Mouse (Mus musculus): ENCODE measurements around the gene Ndufa3. TPM values are rescaled to one million over a fixed set of nuclear protein-coding genes. Genes with fewer than 3 reads are reported as not detected.
"Not testable (repeated sequence)": the region's sequence is repeated elsewhere in the genome, so short reads cannot be mapped to it uniquely, and the experiment has no call there.

The Ndufa3 gene
- polyA plus RNA-seq (2015; fragmentation: Nextera tagmentation; extraction: Ambion mirVana) = 504 and 516 TPM in 2 replicates

- WGBS = 1% methylated on average over 32 of the region's 32 CpGs
- ATAC-seq (ENCODE audit: low FRiP score, low TSS enrichment) = peak; percentile 96
These were observed at the start of gene Ndufa3 for GRCm38 (mm10) chr7:3617242-3617995. Gene Ndufa3, plus strand, starts transcription at chr7:3617373.

GRCm38 (mm10) chr7:3569725-3570124 lies 47.4 kb upstream of the Ndufa3 start:
- 66% methylated on average over 6 of the region's 6 CpGs for WGBS
- Histone ChIP-seq H3K9ac (replicated peaks; ENCODE audit: low read length) (no peak overlapping the region), H3K27ac (ENCODE audit: low read length) (no peak overlapping the region), H3K27me3 (ENCODE audit: insufficient read depth, low read length) (no peaks in the 10 kb centered on the region), H3K9me3 (ENCODE audit: low read length) (no peaks in the 10 kb centered on the region), H3K4me3 (ENCODE audit: low read length) (no peak overlapping the region), H3K36me3 (ENCODE audit: insufficient read depth, low read length) (no peaks in the 10 kb centered on the region), H3K4me1 (ENCODE audit: insufficient read depth, low read length) (no peaks in the 10 kb centered on the region), H3K4me2 (replicated peaks; ENCODE audit: low read depth, low read length) (no peak overlapping the region)
- ATAC-seq (ENCODE audit: low FRiP score, low TSS enrichment) = no peak

More at GRCm38 (mm10) chr7:3617242-3617995, at the start of gene Ndufa3:
- H3K9ac ChIP-seq (replicated peaks; ENCODE audit: low read length) = peak within 1 kb of the TSS; percentile 78
- H3K4me1 ChIP-seq (ENCODE audit: insufficient read depth, low read length) = peaks cover 5% of the 10 kb centered on the region
- H3K4me2 ChIP-seq (replicated peaks; ENCODE audit: low read depth, low read length) = peak within 1 kb of the TSS; percentile 75
- no peaks in the 10 kb centered on the region for H3K9me3 ChIP-seq (ENCODE audit: low read length)
- peaks cover 22% of the 10 kb centered on the region for H3K36me3 ChIP-seq (ENCODE audit: insufficient read depth, low read length)
- peak within 1 kb of the TSS; percentile 19 for H3K27ac ChIP-seq (ENCODE audit: low read length)
- no peaks in the 10 kb centered on the region for H3K27me3 ChIP-seq (ENCODE audit: insufficient read depth, low read length)
- H3K4me3 ChIP-seq (ENCODE audit: low read length) = peak within 1 kb of the TSS; percentile 64

- WGBS = 82% methylated on average over 3 of the region's 3 CpGs
- H3K4me1 ChIP-seq (ENCODE audit: insufficient read depth, low read length); H3K9ac ChIP-seq (replicated peaks; ENCODE audit: low read length); H3K36me3 ChIP-seq (ENCODE audit: insufficient read depth, low read length); ATAC-seq (ENCODE audit: low FRiP score, low TSS enrichment); H3K27ac ChIP-seq (ENCODE audit: low read length); H3K27me3 ChIP-seq (ENCODE audit: insufficient read depth, low read length); H3K9me3 ChIP-seq (ENCODE audit: low read length); H3K4me3 ChIP-seq (ENCODE audit: low read length); H3K4me2 ChIP-seq (replicated peaks; ENCODE audit: low read depth, low read length): not testable (repeated sequence)
These were observed 46.6 kb upstream of the Ndufa3 start for GRCm38 (mm10) chr7:3570580-3570979.

- Histone ChIP-seq H3K36me3 (ENCODE audit: insufficient read depth, low read length) (no peaks in the 10 kb centered on the region), H3K4me3 (ENCODE audit: low read length) (no peak overlapping the region), H3K9ac (replicated peaks; ENCODE audit: low read length) (no peak overlapping the region), H3K27ac (ENCODE audit: low read length) (no peak overlapping the region), H3K27me3 (ENCODE audit: insufficient read depth, low read length) (no peaks in the 10 kb centered on the region), H3K4me2 (replicated peaks; ENCODE audit: low read depth, low read length) (no peak overlapping the region), H3K4me1 (ENCODE audit: insufficient read depth, low read length) (no peaks in the 10 kb centered on the region), H3K9me3 (ENCODE audit: low read length) (no peaks in the 10 kb centered on the region)
- no peak for ATAC-seq (ENCODE audit: low FRiP score, low TSS enrichment)
- WGBS = 82% methylated on average over 1 of the region's 1 CpGs
These were observed 45.3 kb upstream of the Ndufa3 start for GRCm38 (mm10) chr7:3571847-3572246.

DNA sequence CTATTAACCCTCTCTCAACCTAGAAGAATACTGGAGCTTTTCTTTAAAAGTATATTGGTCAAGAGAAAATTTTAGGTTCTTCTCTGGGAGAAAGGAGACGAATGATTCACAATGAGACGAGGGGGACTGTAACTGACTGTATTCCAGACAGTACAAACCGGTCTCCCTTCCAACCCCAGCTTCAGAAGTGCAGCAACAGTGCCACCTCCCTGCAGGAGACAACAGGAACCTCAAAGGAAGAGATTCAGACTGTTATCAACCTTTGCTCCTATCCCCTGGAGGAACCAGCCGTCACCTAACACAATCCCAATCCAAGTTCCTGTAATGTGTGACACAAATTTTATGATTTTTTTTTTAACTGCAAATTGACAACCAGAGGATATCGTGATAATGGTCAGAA lies 43.0 kb upstream of the Ndufa3 start:
- 62% methylated on average over 5 of the region's 5 CpGs for WGBS
- Histone ChIP-seq H3K4me3 (ENCODE audit: low read length) (no peak overlapping the region), H3K4me1 (ENCODE audit: insufficient read depth, low read length) (no peaks in the 10 kb centered on the region), H3K27ac (ENCODE audit: low read length) (no peak overlapping the region), H3K9me3 (ENCODE audit: low read length) (no peaks in the 10 kb centered on the region), H3K27me3 (ENCODE audit: insufficient read depth, low read length) (no peaks in the 10 kb centered on the region), H3K4me2 (replicated peaks; ENCODE audit: low read depth, low read length) (no peak overlapping the region), H3K9ac (replicated peaks; ENCODE audit: low read length) (no peak overlapping the region), H3K36me3 (ENCODE audit: insufficient read depth, low read length) (no peaks in the 10 kb centered on the region)
- no peak for ATAC-seq (ENCODE audit: low FRiP score, low TSS enrichment)

DNA sequence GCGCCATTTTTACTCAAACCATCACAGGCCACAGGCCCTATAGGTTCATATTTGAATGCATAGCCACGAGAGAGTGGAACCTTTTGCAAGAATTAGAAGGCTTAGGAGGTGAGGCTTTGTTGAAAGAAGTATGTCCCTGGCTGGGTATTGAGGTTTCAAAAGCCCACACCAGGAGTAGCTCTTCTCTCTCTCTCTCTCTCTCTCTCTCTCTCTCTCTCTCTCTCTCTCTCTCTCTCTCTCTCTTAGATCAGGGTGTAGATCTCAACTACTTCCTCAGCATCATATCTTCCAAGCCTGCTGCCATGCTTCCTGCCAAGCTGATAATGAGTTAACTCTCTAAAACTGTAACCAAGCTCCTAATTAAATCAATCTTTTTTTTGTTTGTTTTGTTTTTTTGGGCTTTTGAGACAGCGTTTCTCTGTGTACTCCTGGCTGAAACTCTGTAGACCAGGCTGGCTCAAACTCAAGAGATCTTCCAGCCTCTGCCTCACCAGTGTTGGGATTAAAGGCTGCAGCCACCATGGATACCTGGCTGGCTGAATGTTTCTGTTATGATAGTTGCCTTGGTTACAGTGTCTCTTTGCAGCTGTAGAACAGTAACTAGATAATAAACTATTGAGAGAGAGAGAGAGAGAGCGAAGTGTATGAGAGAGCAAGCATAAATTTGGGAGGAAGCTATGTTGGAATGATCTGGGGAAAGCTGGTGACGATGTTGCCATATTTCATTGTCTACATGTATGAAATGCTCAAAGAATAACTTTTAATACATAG lies 40.6 kb upstream of the Ndufa3 start:
- H3K4me1 ChIP-seq (ENCODE audit: insufficient read depth, low read length) = no peaks in the 10 kb centered on the region
- no peaks in the 10 kb centered on the region for H3K9me3 ChIP-seq (ENCODE audit: low read length)
- WGBS = 79% methylated on average over 5 of the region's 5 CpGs
- H3K4me3 ChIP-seq (ENCODE audit: low read length) = no peak overlapping the region
- H3K27ac ChIP-seq (ENCODE audit: low read length) = no peak overlapping the region
- H3K36me3 ChIP-seq (ENCODE audit: insufficient read depth, low read length) = no peaks in the 10 kb centered on the region
- H3K4me2 ChIP-seq (replicated peaks; ENCODE audit: low read depth, low read length) = no peak overlapping the region
- ATAC-seq (ENCODE audit: low FRiP score, low TSS enrichment) = no peak
- no peak overlapping the region for H3K9ac ChIP-seq (replicated peaks; ENCODE audit: low read length)
- no peaks in the 10 kb centered on the region for H3K27me3 ChIP-seq (ENCODE audit: insufficient read depth, low read length)

- Histone ChIP-seq H3K27ac (ENCODE audit: low read length) (no peak overlapping the region), H3K4me3 (ENCODE audit: low read length) (no peak overlapping the region), H3K36me3 (ENCODE audit: insufficient read depth, low read length) (no peaks in the 10 kb centered on the region), H3K9ac (replicated peaks; ENCODE audit: low read length) (no peak overlapping the region), H3K27me3 (ENCODE audit: insufficient read depth, low read length) (no peaks in the 10 kb centered on the region), H3K4me1 (ENCODE audit: insufficient read depth, low read length) (no peaks in the 10 kb centered on the region), H3K4me2 (replicated peaks; ENCODE audit: low read depth, low read length) (no peak overlapping the region), H3K9me3 (ENCODE audit: low read length) (no peaks in the 10 kb centered on the region)
- 72% methylated on average over 2 of the region's 2 CpGs for WGBS
- ATAC-seq (ENCODE audit: low FRiP score, low TSS enrichment) = no peak
These were observed 39.0 kb upstream of the Ndufa3 start for GRCm38 (mm10) chr7:3578196-3578595.

- no peaks in the 10 kb centered on the region for H3K9me3 ChIP-seq (ENCODE audit: low read length)
- no peak overlapping the region for H3K9ac ChIP-seq (replicated peaks; ENCODE audit: low read length)
- 48% methylated on average over 6 of the region's 6 CpGs for WGBS
- no peak overlapping the region for H3K4me2 ChIP-seq (replicated peaks; ENCODE audit: low read depth, low read length)
- H3K27me3 ChIP-seq (ENCODE audit: insufficient read depth, low read length) = no peaks in the 10 kb centered on the region
- H3K27ac ChIP-seq (ENCODE audit: low read length) = no peak overlapping the region
- no peaks in the 10 kb centered on the region for H3K4me1 ChIP-seq (ENCODE audit: insufficient read depth, low read length)
- no peaks in the 10 kb centered on the region for H3K36me3 ChIP-seq (ENCODE audit: insufficient read depth, low read length)
- no peak overlapping the region for H3K4me3 ChIP-seq (ENCODE audit: low read length)
- ATAC-seq (ENCODE audit: low FRiP score, low TSS enrichment) = no peak
These were observed 38.1 kb upstream of the Ndufa3 start for GRCm38 (mm10) chr7:3578952-3579546.

DNA sequence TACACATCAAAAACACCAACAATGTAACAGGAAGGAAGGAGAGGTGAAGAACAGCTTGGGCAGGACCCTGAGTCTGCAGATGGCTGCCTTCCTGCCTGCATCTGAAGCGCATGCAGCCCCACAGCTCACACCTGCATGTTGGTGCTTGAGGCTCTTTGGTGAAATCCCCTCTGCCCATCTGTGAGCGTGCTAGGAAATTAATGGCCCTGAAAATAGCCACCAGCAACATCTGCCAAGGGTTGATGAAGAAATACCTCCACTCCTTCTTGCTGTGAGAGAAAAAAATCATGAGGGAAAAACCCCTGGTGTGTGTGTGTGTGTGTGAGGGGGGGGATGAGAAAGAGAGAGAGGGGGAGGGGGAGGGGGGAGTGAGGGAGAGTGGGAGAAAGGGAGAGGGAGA lies 37.1 kb upstream of the Ndufa3 start:
- H3K9ac ChIP-seq (replicated peaks; ENCODE audit: low read length) = no peak overlapping the region
- no peak overlapping the region for H3K27ac ChIP-seq (ENCODE audit: low read length)
- no peak for ATAC-seq (ENCODE audit: low FRiP score, low TSS enrichment)
- WGBS = 23% methylated on average over 2 of the region's 2 CpGs
- H3K4me2 ChIP-seq (replicated peaks; ENCODE audit: low read depth, low read length) = no peak overlapping the region
- H3K36me3 ChIP-seq (ENCODE audit: insufficient read depth, low read length) = no peaks in the 10 kb centered on the region
- no peaks in the 10 kb centered on the region for H3K4me1 ChIP-seq (ENCODE audit: insufficient read depth, low read length)
- H3K9me3 ChIP-seq (ENCODE audit: low read length) = no peaks in the 10 kb centered on the region
- H3K27me3 ChIP-seq (ENCODE audit: insufficient read depth, low read length) = no peaks in the 10 kb centered on the region
- H3K4me3 ChIP-seq (ENCODE audit: low read length) = no peak overlapping the region

GRCm38 (mm10) chr7:3585763-3586162 lies 31.4 kb upstream of the Ndufa3 start:
- 14% methylated on average over 6 of the region's 6 CpGs for WGBS
- Histone ChIP-seq H3K36me3 (ENCODE audit: insufficient read depth, low read length) (no peaks in the 10 kb centered on the region), H3K27me3 (ENCODE audit: insufficient read depth, low read length) (no peaks in the 10 kb centered on the region), H3K9me3 (ENCODE audit: low read length) (no peaks in the 10 kb centered on the region), H3K4me2 (replicated peaks; ENCODE audit: low read depth, low read length) (no peak overlapping the region), H3K4me3 (ENCODE audit: low read length) (no peak overlapping the region), H3K27ac (ENCODE audit: low read length) (no peak overlapping the region), H3K9ac (replicated peaks; ENCODE audit: low read length) (no peak overlapping the region), H3K4me1 (ENCODE audit: insufficient read depth, low read length) (no peaks in the 10 kb centered on the region)
- no peak for ATAC-seq (ENCODE audit: low FRiP score, low TSS enrichment)

Measured in kidney, embryonic 16.5 days (tissue).